Mouse (Mus musculus): ENCODE measurements around the gene Taf1d.
"Not testable (repeated sequence)": the region's sequence is repeated elsewhere in the genome, so short reads cannot be mapped to it uniquely, and the experiment has no call there.

Taf1d gene

DNA sequence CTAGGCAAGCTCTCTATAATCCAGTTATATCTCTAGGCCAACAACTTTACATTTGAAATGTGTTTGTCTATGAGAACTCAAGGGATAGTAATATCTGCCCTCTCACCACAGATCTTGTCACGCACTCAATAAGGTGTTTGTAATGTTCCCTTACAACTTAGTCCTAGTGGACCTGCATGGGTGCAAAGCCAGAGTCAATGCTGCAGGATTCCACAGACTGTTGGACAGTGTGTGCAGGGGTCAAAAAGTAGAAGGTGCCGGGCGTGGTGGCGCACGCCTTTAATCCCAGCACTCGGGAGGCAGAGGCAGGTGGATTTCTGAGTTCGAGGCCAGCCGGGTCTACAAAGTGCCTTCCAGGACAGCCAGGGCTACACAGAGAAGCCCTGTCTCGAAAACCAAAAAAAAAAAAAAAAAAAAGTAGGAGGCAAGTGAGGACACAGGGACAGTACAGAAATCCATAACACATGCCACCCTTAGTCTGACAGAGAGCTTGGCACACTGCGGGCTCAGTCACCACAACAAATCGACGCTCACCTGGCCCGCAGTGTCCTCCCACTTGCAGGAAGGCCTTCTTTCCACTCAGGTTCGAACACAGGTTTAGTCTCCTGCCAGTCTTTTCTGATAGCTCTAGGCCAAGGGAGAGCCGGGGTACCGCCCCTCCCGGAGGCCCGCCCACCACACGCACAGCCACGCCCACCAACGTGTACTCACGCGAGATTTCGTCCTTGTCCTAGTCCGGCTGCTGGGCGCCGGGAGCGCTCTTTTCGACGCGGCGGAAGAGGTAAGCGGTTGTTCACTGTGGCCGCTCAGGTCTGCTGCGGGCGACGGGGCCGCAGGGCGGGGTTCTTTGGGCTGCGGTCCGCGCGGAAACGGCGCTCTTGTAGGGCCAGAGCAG, at the start of gene Taf1d:
Gene Taf1d (plus strand): TSS at position 712 of the 895 bp plus-strand sequence.
- peak; percentile 43 for DNase-seq (ENCODE audit: extremely low read depth, low read depth, low spot score)

DNA sequence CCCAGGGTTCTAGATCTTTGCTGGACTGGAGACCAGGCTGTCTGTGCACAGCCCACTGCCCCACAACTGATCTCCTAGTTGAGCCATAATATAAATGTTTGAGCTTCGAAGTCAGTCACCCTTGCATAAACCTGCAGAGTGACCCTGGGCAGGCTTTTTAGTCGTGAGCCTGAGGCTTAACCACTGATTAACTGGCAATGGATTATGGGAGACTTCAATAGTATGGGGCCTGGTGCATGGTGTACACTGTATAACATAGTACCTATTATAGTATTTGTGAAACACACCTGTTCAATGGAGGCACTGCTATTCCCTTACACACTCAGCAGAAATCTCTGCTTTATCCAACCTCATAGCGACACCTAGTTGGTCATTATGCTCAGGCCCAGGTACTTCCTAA, 49.8 kb upstream of the Taf1d start:
- no peak for DNase-seq (ENCODE audit: extremely low read depth, low read depth, low spot score)

DNA sequence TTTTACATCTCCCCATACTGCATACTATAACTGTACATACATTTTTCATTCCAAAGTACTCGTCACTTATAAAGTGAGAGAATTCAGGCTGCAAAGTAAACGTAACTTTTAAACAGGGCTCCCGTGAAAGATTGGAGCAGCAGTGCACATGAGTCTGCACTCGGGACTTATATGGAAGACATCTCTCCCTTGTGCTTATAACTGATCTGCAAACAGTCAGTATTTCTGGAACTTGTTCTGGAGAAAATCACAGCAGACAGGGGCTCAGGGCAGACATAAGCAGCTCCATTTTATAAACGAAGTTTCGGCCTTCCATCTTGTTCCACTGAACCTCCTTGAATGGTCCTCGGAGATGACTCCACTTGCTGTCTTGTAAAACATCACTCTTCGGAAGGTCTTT, 44.0 kb upstream of the Taf1d start:
- no peak for DNase-seq (ENCODE audit: extremely low read depth, low read depth, low spot score)

DNA sequence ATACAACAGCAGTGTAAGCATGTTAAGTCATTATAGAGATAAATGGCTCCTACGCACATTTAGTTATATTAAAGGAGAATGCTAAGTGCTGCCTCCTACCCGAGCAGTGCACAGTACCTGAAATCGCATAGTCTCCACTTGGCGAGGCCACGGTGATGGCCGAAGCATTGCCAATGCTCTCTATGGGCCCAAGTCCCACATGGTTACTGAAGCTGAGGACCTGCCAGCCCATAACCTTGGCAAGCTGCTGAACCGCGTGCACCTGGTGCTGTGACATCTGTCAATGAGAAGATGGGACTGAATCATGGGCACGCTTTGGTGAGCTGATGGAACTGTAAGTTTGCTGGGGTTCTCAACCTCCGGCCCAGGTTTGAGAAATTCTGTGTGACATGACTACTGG, 42.5 kb upstream of the Taf1d start:
- DNase-seq (ENCODE audit: extremely low read depth, low read depth, low spot score), result no peak

DNA sequence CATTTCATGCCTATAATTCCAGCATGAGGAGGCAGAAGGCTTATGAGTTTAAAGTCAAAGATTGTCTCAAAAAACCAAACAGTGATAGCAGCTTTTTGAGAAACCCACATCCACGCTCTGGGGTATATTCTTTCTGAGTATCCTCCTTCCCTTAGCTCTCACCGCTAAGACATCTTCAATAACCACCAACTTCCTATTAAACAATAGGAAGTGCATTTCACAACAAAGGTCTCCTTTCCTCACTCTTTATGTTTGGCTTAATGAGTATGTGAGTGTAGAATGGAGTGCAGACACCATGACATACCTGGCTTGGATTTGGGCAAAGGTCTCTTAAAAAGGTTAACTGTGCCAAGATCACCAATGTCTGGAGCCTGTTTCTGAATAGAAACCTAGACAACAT, 32.0 kb upstream of the Taf1d start:
- DNase-seq (ENCODE audit: extremely low read depth, low read depth, low spot score), result no peak

DNA sequence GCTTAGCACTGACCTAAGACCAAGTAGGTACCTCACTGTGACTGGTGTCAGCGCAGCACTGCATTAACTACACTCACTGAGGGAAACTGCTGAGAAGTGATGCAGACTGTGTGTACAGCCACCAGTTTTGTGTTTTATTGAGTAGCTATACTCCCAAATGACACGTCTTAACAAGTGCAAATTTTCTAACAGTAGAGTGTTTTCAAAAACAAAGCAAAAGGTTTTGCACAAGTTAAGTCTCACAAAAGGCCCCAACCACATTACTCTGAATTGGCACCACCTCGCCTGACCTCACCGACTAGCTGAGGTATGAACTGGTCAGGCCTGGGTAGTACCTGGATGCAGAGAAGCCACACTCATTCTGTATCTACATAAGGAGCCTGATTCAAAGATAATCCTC, 29.2 kb upstream of the Taf1d start:
- no peak for DNase-seq (ENCODE audit: extremely low read depth, low read depth, low spot score)

DNA sequence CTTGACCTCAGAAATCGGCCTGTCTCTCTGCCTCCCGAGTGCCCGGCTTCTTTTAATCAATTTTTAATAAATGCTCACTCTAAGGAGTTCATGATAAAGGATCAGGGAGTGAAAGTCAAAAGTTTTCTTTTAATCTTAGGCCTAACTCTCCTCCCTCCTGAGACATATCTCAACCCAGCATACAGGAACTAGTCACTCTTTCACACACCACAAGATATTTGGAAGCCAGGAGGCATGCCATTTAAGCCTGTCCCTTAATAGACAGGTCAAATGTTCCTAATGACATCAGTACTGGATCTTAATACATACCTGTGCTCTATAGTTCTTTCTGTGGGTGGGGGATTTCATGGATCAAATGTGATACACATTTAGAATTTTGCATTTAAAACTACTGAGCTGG, 27.7 kb upstream of the Taf1d start:
- DNase-seq (ENCODE audit: extremely low read depth, low read depth, low spot score), result no peak

DNA sequence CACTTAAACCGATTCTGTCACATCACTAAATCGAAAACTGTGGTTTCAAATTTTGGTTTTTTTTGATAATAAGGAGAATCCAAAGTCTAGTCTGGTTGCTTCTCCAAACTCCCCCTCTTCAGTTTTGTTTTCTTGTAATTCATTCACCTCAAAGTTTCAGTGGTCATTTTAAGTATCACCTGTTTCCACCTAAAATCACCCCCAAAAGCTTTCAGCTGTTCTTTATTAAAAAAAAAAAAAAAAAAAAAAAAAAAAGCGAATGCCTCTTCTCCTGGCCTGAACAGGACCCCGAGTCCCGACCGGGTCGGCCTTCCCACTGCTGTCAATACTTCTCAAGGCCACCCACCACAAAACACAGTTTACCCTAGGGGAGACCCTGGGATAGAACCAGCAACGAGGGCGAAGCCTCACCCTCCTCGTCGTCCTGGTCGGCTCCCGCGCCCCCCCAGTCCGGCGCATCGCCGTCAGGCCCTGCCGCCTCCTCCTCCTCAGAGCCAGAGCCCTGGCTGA, 26.8 kb upstream of the Taf1d start:
- DNase-seq (ENCODE audit: extremely low read depth, low read depth, low spot score), result no peak

DNA sequence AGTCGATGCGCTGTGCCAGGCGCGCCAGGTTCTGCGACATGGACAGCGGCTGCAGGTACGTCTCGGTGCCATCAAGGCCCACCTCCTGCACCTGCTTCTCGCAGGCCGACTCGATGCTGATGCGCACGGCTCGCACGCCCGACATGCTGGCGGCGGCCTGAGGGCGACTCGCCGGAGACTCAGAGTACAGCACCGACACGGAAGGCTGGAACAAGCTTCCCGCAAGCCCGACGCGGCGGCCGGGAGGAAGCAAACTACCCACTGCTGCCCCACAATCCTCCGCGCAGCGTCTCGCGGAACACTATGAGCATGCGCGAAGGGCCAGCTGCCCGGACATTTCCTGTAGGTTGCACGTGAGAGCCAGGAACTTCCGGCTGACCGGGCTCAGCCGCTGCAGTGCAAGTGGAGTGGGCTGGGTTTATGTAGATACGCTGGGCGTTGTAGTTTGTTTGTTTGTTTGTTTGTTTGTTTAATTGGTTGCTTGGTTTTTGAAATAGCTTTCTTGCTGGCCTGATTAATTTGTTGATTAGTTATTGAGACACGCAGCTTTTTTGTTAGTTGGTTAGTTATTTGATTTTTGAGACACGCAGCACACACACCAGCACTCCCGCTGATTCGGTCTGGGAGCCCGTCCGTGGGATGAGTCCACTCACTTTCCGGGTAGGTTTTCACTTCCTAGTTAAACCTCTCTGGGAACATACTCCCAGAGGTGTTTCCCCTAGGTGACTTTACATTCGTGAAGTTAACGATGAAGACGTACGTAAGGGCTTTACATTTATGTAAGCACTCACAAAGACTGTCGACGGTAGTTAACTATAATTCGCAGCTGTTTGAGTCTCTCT, 26.1 kb upstream of the Taf1d start, which contains the start of gene Med17:
Gene Med17 (minus strand): TSS at position 283 of the 842 bp plus-strand sequence.
- DNase-seq (ENCODE audit: extremely low read depth, low read depth, low spot score), result peak; percentile 45

DNA sequence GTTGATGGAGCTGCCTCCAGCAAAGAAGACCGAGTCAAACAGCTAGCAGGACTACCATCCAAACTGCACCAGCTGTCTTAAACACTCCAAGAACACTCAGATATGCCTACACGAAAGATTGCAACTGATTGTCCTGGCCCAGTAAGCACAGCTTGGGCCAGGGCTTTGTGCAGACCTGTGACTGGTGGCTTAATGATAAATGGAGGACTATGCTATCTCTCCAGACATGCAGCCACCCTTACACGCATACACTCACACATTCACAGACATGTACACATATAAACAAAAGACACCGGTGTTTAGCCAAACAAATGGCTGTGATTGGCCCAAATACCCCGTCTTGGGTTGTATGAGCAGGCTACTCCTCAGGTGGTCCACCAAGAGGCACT, 25.5 kb upstream of the Taf1d start:
- DNase-seq (ENCODE audit: extremely low read depth, low read depth, low spot score), result no peak

DNA sequence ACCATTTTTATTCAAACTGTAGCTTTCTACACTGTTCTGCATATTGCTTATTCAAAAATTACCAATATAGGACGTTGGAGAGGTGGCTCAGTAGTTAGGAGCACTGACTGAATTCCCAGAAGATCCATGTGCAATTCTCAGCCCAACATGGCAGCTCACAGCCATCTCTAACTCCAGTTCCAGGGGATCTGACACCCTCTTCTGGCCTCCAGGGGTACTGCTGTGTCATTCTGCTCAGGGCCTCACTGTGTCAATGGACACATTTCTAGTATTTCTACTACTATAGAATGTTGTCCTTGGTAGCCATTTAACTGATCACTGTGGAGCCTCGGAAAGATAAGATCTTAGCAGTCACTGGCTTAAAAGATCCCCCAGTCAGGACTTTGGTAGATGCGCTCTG, 20.6 kb upstream of the Taf1d start:
- no peak for DNase-seq (ENCODE audit: extremely low read depth, low read depth, low spot score)

DNA sequence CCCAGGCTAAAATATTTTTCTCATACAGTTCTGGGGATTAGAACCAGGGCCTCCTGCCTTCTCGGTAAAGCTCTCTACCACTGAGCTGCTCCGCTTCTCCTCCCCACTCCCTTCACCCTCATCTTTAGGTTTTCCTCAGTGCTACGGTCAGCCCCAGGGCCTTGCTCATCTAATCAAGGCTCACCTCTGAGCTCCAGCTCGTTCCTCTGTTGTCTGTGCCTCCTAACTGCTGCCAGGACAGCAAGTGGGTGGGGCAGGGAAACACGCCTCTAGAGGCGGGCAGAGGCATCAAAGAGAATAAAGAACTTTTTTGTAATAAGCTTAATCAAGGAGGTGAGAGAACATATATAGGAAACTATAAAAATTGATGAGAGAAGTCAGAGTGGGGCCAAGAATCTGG, 18.2 kb upstream of the Taf1d start:
- no peak for DNase-seq (ENCODE audit: extremely low read depth, low read depth, low spot score)

DNA sequence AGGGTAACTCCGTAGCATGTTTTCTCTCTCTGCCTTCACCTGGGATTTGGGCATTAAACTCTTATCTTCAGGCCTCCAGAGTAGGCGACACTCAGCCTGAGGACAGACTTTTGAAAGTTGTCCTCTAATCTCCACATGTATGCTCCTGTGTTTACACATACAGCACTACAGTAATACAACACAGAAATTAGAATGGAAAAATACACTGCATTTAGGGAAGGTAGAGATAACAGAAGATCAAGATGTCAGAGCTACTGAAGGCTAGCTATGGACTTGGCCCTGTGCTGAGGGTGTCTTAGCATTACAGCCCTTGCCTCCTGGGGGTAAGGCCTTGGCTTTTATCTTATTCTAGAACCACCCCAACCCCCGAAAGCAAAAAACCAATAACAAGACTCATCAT, 17.6 kb upstream of the Taf1d start:
- no peak for DNase-seq (ENCODE audit: extremely low read depth, low read depth, low spot score)

DNA sequence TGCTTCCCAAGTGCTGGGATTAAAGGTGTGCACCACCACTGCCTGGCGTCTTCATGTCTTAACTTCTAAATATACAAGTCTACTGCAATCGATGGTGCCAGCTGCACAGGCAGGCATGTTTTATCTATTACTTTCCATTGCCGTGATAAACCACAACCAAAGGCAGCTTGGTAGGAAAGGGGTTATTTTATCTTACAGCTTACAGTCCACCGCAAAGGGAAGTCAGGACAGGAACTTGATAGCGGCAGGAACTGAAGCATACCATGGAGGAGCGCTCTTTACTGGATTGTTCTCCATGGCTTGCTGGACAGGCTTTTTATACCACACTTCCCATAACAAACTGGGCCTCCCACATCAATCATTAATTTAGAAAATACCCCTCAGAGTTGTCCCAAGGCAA, 16.8 kb upstream of the Taf1d start:
- no peak for DNase-seq (ENCODE audit: extremely low read depth, low read depth, low spot score)

DNA sequence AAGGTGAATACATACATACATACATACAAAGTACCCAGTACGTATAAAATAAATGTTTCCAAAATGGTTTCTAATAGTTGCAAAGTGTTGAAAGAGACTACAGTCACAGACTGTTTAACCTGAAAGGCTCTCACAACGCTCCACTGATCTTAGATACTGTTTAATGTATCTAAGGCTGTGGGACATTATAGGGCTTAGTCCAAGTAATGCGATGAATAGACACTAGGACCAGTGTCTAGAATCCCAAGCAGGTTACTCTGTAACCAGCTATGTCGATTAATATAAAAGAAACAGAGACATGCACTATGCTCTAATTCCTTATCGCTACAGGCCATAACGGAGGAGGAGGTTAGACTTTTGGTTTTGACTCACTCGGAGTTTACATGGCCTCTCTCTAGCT, 8.9 kb upstream of the Taf1d start:
- no peak for DNase-seq (ENCODE audit: extremely low read depth, low read depth, low spot score)

DNA sequence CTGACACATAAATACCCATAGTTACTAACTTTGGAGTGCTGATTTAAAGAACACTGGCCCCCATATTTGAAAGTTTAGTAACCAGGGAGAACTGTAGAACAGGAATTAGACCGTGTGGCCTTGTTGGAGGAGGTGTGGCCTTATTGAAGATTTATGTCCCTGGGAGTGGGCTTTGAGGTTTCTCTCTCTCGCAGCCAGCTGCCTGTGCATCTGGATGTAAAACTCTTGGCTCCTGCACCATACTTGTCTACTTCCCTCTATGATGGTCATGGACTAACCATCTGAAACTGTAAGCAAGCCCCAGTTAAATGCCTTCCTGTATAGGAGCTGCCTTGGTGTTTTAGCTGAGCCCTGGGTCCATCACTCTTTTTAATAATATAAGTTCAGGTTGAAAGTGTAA, 7.6 kb upstream of the Taf1d start:
- no peak for DNase-seq (ENCODE audit: extremely low read depth, low read depth, low spot score)

DNA sequence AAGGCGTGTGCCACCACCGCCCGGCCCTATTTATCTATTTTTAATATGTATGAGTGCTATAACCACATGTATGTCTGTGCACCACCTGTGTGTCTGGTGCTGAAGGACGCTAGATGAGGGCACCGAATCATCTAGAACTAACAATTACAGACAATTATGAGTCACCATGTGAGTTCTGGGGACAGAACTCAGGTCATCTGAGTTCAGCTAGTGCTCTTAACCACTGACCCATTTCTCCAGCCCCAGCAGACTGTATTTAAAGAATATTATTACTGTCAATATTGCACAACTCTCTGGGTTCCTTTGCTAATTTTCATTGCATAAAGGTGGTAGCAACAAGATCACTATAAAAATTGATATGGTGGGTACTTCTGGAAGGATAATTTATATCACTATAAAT, 6.0 kb upstream of the Taf1d start:
- DNase-seq (ENCODE audit: extremely low read depth, low read depth, low spot score), result no peak

DNA sequence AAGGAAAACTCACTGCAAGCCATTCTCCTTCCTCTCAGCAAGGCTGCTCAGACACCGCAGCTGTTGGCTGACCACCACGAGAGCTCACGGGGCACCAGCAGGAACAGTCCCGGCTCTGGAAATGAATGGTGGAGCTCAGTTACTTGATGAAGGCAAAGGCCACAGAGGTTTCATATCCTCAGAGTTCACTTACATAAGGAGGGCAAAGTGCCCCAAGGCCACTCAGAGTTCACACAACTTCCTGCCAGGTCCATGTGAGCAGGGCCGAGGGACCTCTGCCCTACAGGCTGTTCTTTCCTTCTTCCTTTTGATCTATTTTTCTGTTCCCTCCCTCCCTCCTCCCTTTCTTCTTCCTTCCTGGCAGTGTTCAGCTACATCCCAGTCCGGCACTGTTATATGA, 4.6 kb upstream of the Taf1d start:
- DNase-seq (ENCODE audit: extremely low read depth, low read depth, low spot score), result no peak

DNA sequence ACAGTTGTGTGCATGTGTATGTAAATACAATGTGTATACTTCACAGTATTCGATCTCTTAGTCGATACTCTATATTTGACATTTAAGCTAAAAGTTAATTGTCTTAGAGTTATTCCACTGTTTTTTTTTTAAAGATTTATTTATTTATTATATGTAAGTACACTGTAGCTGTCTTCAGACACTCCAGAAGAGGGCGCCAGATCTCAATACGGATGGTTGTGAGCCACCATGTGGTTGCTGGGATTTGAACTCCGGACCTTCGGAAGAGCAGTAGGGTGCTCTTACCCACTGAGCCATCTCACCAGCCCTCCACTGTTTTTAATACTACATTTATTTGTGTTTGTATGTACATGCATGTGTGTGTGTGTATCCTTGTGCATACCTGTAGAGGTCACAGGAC, 4.0 kb upstream of the Taf1d start:
- DNase-seq (ENCODE audit: extremely low read depth, low read depth, low spot score), result not testable (repeated sequence)

DNA sequence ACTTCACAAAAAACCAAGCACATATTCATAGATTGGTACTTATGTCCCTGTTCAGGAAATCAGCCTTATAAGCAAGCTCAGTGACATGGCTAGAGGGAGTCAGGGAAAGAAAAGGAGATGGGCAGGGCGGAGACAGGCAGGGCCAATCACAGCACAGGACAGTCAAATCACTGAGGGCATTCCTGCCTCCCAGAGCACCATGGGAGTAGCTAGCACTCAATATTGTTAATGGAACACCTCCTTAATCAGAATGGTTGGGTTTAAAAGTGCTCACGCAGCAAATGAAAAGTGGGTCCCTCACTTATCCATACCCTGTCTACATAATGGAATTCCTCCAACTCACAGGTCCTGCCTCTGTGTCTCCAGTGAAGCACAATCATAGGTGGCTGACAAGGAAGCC, 3.1 kb upstream of the Taf1d start:
- no peak for DNase-seq (ENCODE audit: extremely low read depth, low read depth, low spot score)

DNA sequence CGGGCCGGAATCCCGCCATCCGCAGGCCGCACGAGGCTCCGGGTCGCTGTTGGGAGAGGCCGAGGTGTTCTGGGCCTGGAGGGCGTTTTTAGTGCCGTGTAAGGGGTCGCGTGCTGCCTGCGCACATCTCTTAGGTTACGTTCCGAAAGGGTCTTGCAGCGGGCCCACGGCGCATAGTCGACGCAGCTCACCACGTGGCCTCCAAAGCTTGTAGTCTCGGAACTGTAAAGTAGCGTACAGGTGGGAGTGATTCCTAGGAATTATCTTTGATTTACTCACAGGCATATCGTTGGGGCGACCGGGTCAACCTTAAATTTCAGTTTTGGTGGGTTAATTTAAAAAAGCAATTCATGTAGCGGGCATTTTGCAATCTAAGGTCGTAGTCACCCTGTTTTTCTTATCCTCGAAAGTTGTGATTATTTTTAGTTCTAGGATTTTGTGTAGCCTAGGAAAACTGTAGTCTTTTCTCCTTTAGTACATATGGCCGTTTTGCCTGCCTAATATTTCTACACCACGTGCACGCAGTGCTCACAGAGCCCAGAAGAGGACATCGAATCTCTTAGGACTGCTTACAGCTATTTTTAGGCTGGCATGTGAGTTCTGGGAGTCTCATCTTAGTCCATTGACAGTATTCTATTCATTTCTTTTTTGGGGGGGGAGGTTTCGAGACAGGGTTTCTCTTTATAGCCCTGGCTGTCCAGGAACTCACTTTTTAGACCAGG, 545 bp downstream of the Taf1d start, which contains the start of gene 4931406C07Rik:
Gene 4931406C07Rik (minus strand): TSS at position 51 of the 722 bp plus-strand sequence.
- no peak for DNase-seq (ENCODE audit: extremely low read depth, low read depth, low spot score)

All from fat pad, adult 2 months (tissue).